Mouse (Mus musculus) thymus, adult 2 months (tissue): ENCODE data around the gene Dnah6.

Source experiments
- CTCF ChIP-seq: fragments of 200-500 bp; IDR thresholded peaks from 2 replicates; pipeline ENCODE4 v1.5.1; 2012; ENCODE audit warnings: mild to moderate bottlenecking, control low read depth, low read length, moderate library complexity, borderline replicate concordance; ENCODE audit not compliant: control insufficient read depth, poor library complexity, insufficient read depth; ENCODE audit errors: extremely low read depth
- POLR2A ChIP-seq: fragments of 200-500 bp; IDR thresholded peaks from 2 replicates; pipeline ENCODE4 v1.6.1; 2012; ENCODE audit warnings: mild to moderate bottlenecking, low read length, control low read depth, moderate library complexity; ENCODE audit not compliant: control insufficient read depth, poor library complexity, insufficient read depth; ENCODE audit errors: extremely low read depth

GRCm38 (mm10) chr6:73071214-73071613, 150.2 kb downstream of the Dnah6 start:
- TF ChIP-seq CTCF (no peak), POLR2A (no peak)
